Mouse (Mus musculus): Measurements from ENCODE around the gene Ldhd. TPM values are rescaled to one million over a fixed set of nuclear protein-coding genes. Genes with fewer than 3 reads are reported as not detected.

Ldhd gene
- polyA plus RNA-seq, 1 experiment from 2014 or later, result 5.6 TPM

- no peaks in the 10 kb centered on the region for H3K36me3 ChIP-seq (ENCODE audit: control insufficient read depth, insufficient read depth, low read length)
- H3K9me3 ChIP-seq (ENCODE audit: control insufficient read depth, low read length), result no peaks in the 10 kb centered on the region
- no peak for DNase-seq (ENCODE audit: low spot score)
- H3K4me2 ChIP-seq (replicated peaks; ENCODE audit: low read depth), result no peak overlapping the region
- H3K27me3 ChIP-seq (ENCODE audit: control insufficient read depth, insufficient read depth, low read length), result no peaks in the 10 kb centered on the region
- H3K4me1 ChIP-seq (replicated peaks; ENCODE audit: control insufficient read depth, insufficient read depth), result no peaks in the 10 kb centered on the region
- TF ChIP-seq EP300 (optimal IDR thresholded peaks at IDR 0.05), result no peak
- no peak for TF ChIP-seq CTCF (IDR thresholded peaks at IDR 0.05; ENCODE audit: low read depth)
- no peak overlapping the region for H3K4me3 ChIP-seq (ENCODE audit: low read depth, low read length)
- 97% methylated on average over 1 of the region's 1 CpGs for WGBS
- no peak for ATAC-seq (ENCODE audit: low FRiP score, low TSS enrichment)
- no peak overlapping the region for H3K9ac ChIP-seq (ENCODE audit: low read length)
- H3K27ac ChIP-seq (replicated peaks), result no peak overlapping the region
Measured at GRCm38 (mm10) chr8:111579318-111579717, 50.9 kb downstream of the Ldhd start.

GRCm38 (mm10) chr8:111577880-111578533 is 52.2 kb downstream of the Ldhd start:
- H3K4me2 ChIP-seq (replicated peaks; ENCODE audit: low read depth), result no peak overlapping the region
- no peak for TF ChIP-seq CTCF (IDR thresholded peaks at IDR 0.05; ENCODE audit: low read depth)
- TF ChIP-seq EP300 (optimal IDR thresholded peaks at IDR 0.05), result no peak
- H3K27ac ChIP-seq (replicated peaks), result no peak overlapping the region
- 75% methylated on average over 9 of the region's 9 CpGs for WGBS
- no peaks in the 10 kb centered on the region for H3K4me1 ChIP-seq (replicated peaks; ENCODE audit: control insufficient read depth, insufficient read depth)
- DNase-seq (ENCODE audit: low spot score), result no peak
- H3K9ac ChIP-seq (ENCODE audit: low read length), result no peak overlapping the region
- H3K9me3 ChIP-seq (ENCODE audit: control insufficient read depth, low read length), result no peaks in the 10 kb centered on the region
- no peaks in the 10 kb centered on the region for H3K27me3 ChIP-seq (ENCODE audit: control insufficient read depth, insufficient read depth, low read length)
- H3K36me3 ChIP-seq (ENCODE audit: control insufficient read depth, insufficient read depth, low read length), result no peaks in the 10 kb centered on the region
- ATAC-seq (ENCODE audit: low FRiP score, low TSS enrichment), result no peak
- no peak overlapping the region for H3K4me3 ChIP-seq (ENCODE audit: low read depth, low read length)

- Histone ChIP-seq H3K4me1 (replicated peaks; ENCODE audit: control insufficient read depth, insufficient read depth) (no peaks in the 10 kb centered on the region), H3K36me3 (ENCODE audit: control insufficient read depth, insufficient read depth, low read length) (no peaks in the 10 kb centered on the region), H3K9ac (ENCODE audit: low read length) (no peak overlapping the region), H3K4me3 (ENCODE audit: low read depth, low read length) (no peak overlapping the region), H3K27me3 (ENCODE audit: control insufficient read depth, insufficient read depth, low read length) (no peaks in the 10 kb centered on the region), H3K4me2 (replicated peaks; ENCODE audit: low read depth) (no peak overlapping the region), H3K27ac (replicated peaks) (no peak overlapping the region), H3K9me3 (ENCODE audit: control insufficient read depth, low read length) (no peaks in the 10 kb centered on the region)
- no peak for DNase-seq (ENCODE audit: low spot score)
- TF ChIP-seq EP300 (optimal IDR thresholded peaks at IDR 0.05), result no peak
- no peak for TF ChIP-seq CTCF (IDR thresholded peaks at IDR 0.05; ENCODE audit: low read depth)
- no peak for ATAC-seq (ENCODE audit: low FRiP score, low TSS enrichment)
Measured at GRCm38 (mm10) chr8:111576501-111576900, 53.7 kb downstream of the Ldhd start.

- Histone ChIP-seq H3K36me3 (ENCODE audit: control insufficient read depth, insufficient read depth, low read length) (no peaks in the 10 kb centered on the region), H3K4me2 (replicated peaks; ENCODE audit: low read depth) (no peak overlapping the region), H3K9me3 (ENCODE audit: control insufficient read depth, low read length) (no peaks in the 10 kb centered on the region), H3K4me1 (replicated peaks; ENCODE audit: control insufficient read depth, insufficient read depth) (no peaks in the 10 kb centered on the region), H3K4me3 (ENCODE audit: low read depth, low read length) (no peak overlapping the region), H3K27me3 (ENCODE audit: control insufficient read depth, insufficient read depth, low read length) (no peaks in the 10 kb centered on the region), H3K9ac (ENCODE audit: low read length) (no peak overlapping the region), H3K27ac (replicated peaks) (no peak overlapping the region)
- 91% methylated on average over 4 of the region's 4 CpGs for whole genome bisulfite sequencing
- DNase-seq (ENCODE audit: low spot score), result no peak
- no peak for TF ChIP-seq CTCF (IDR thresholded peaks at IDR 0.05; ENCODE audit: low read depth)
- no peak for TF ChIP-seq EP300 (optimal IDR thresholded peaks at IDR 0.05)
- ATAC-seq (ENCODE audit: low FRiP score, low TSS enrichment), result no peak
Measured at GRCm38 (mm10) chr8:111575492-111575891, 54.7 kb downstream of the Ldhd start.

GRCm38 (mm10) chr8:111574016-111574415 is 56.2 kb downstream of the Ldhd start:
- DNase-seq (ENCODE audit: low spot score) (no peak), ATAC-seq (ENCODE audit: low FRiP score, low TSS enrichment) (no peak)
- no peaks in the 10 kb centered on the region for H3K27me3 ChIP-seq (ENCODE audit: control insufficient read depth, insufficient read depth, low read length)
- no peak overlapping the region for H3K9ac ChIP-seq (ENCODE audit: low read length)
- no peaks in the 10 kb centered on the region for H3K36me3 ChIP-seq (ENCODE audit: control insufficient read depth, insufficient read depth, low read length)
- H3K4me1 ChIP-seq (replicated peaks; ENCODE audit: control insufficient read depth, insufficient read depth), result no peaks in the 10 kb centered on the region
- no peaks in the 10 kb centered on the region for H3K9me3 ChIP-seq (ENCODE audit: control insufficient read depth, low read length)
- no peak overlapping the region for H3K27ac ChIP-seq (replicated peaks)
- no peak overlapping the region for H3K4me3 ChIP-seq (ENCODE audit: low read depth, low read length)
- 79% methylated on average over 2 of the region's 2 CpGs for whole genome bisulfite sequencing
- H3K4me2 ChIP-seq (replicated peaks; ENCODE audit: low read depth), result no peak overlapping the region
- no peak for TF ChIP-seq CTCF (IDR thresholded peaks at IDR 0.05; ENCODE audit: low read depth)
- no peak for TF ChIP-seq EP300 (optimal IDR thresholded peaks at IDR 0.05)

Other genes starting within 250 kb of the Ldhd start
- 24.7 and 34.2 TPM in 2 replicates for gene Fa2h, start 236.6 kb downstream of the Ldhd start, polyA plus RNA-seq (2015; fragmentation: Nextera tagmentation; extraction: Ambion mirVana)
- gene Wdr59, start 108.3 kb downstream of the Ldhd start, polyA plus RNA-seq (2015; fragmentation: Nextera tagmentation; extraction: Ambion mirVana), result 2.0 and 2.2 TPM in 2 replicates
- gene Znrf1, start 94.3 kb downstream of the Ldhd start, polyA plus RNA-seq (2015; fragmentation: Nextera tagmentation; extraction: Ambion mirVana), result 14.8 and 19.2 TPM in 2 replicates
- gene Zfp1, start 13.0 kb upstream of the Ldhd start, polyA plus RNA-seq (2015; fragmentation: Nextera tagmentation; extraction: Ambion mirVana), result 10.5 and 10.9 TPM in 2 replicates
- gene Ctrb1, start 60.6 kb upstream of the Ldhd start, polyA plus RNA-seq (2015; fragmentation: Nextera tagmentation; extraction: Ambion mirVana), result 20.2 and 24.1 TPM in 2 replicates
- 22.6 and 27.4 TPM in 2 replicates for gene Bcar1, start 113.4 kb upstream of the Ldhd start, polyA plus RNA-seq (2015; fragmentation: Nextera tagmentation; extraction: Ambion mirVana)
- gene Cfdp1, start 223.9 kb upstream of the Ldhd start, polyA plus RNA-seq (2015; fragmentation: Nextera tagmentation; extraction: Ambion mirVana), result 98.6 and 101 TPM in 2 replicates
- 9.9 and 10.1 TPM in 2 replicates for gene Tmem170, start 246.4 kb upstream of the Ldhd start, polyA plus RNA-seq (2015; fragmentation: Nextera tagmentation; extraction: Ambion mirVana)